Mouse (Mus musculus) thymus, postnatal 14 days (tissue): ENCODE data around the gene Morc1.
A peak's percentile ranks its signal among the peaks of the same experiment; 100 is the strongest.

ENCODE experiments used
- DNase-seq: peaks from one replicate; pipeline ENCODE4 v3.0.0; 2021

The Morc1 gene

DNA sequence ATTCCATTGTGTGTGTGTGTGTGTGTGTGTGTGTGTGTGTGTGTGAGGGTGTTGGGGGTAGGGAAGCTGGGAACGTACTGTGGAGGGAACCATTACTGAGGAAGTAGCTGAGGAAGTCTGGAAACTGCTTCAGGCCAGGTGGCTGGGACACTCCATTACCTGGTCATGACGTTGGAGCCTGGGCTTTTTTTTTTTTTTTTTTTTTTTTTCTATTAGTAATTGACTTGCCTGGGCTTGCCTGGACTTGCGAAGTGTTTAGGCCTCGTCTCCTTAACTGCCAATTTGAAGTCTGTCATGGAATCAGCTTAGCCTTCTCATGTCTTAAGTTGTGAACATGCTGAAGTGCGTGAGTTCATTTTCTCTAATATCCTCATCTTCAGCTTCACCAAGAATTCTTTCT, 198.7 kb downstream of the Morc1 start:
- no peak for DNase-seq

DNA sequence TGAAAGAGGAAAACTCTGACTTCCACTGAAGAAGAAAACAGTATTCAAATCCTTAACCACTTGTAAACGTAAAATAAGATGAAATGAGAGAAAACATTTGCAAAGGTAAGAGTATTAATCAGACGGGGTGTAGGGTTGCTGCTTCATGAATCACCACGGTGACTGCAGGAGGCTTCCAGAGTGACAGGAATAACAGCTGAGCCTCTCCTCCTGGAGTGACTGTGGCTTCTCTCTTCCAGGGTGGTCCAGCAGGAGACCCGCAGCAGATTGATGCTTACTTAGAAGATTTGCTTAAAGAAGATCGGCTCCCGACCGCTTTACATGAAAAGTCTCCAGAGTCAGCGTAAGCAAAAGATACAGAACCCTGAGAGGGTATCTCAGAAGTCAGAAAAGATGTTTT, 199.4 kb downstream of the Morc1 start:
- no peak for DNase-seq

DNA sequence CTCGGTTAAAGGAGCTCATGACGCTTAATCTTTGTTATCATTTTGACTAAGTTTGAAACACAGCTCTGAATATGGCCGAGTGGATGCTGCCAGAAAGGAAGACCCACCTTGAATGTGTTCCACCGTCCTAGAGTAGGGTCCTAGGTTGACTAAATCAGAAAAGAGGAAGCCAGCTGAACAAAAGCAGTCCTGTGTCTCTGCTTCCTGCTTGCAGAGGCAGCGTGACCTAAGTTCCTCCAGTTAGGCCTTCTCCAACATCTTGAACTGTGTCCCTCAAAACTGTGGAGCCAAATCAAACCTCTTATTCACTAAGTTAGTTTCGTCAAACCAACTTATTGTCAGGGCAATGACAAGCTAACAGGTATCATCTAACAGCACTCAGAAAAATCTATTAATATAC, 201.3 kb downstream of the Morc1 start:
- DNase-seq = no peak

DNA sequence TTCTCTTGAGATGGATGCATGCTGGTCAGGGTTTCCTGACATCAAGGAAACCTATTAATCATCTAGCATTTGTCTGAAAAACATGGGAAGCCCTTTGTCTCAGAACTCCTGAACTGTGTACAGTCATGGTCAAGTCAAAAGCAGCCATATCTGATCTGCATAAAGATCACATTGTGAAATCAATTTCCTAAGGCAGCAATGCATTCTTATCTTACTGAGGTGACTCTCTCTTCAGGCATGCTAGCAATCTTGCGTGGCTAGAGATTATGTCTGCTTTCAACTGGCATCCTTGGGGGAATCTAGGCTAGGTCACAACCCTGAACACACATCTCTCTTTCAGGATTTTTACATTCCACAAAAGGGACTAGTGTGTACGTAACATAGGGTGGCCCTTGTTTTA, 215.2 kb downstream of the Morc1 start:
- DNase-seq = no peak

DNA sequence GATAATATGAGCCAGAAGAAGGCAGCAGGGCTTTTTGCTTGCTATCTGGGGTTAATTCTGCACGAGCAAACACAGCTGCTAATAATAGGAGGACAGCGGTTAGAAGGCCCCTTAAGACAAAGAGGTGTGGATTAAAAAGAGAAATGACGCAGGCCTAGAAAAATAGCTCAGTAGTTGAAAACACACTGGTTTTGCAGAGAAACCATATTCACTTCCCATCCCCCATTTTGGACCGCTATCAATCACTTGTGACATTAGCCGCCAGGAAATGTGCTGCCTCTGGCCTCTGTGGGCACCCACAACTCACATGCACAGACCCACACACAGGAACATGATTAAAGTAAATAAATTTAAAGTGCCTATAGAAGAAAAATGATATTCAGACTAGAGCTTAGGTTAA, 240.7 kb downstream of the Morc1 start:
- no peak for DNase-seq

DNA sequence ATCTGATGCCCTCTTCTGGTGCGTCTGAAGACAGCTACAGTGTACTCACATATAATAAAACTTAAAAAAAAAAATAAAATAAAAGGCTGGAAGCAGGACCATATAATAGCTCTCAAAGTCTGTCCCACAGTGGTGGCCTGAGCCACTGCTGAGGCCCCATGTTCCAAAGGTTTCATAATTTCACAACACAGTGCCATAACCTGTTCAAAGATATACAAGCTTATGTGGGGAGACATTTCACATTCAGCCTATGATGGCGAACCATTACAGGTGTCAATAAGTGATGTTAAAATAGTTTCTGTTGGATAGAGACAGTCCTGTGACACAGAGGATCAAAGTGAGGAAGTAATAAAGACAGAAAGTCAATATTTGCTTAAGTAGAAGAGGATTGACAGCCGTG, 241.6 kb downstream of the Morc1 start:
- DNase-seq = no peak

DNA sequence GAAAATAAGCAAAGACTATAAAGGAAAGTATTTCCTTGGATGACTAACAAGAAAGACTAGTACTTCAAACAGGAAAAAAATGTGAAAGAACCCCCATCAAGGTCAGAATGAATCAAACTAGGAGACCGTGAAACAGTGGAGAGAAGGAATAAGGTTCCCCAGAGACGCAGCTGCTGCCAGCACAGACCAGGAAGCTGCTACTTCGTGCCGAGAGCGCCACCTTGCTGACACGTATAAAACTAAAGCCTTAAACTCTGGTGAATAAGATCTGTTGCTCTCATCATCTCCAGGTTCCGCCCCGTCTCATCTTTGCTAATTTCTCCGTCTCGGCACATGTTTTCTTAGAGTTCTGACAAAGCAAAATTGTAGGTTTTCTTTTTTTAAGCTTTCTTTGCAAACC, 244.6 kb downstream of the Morc1 start:
- peak; percentile 88 for DNase-seq

DNA sequence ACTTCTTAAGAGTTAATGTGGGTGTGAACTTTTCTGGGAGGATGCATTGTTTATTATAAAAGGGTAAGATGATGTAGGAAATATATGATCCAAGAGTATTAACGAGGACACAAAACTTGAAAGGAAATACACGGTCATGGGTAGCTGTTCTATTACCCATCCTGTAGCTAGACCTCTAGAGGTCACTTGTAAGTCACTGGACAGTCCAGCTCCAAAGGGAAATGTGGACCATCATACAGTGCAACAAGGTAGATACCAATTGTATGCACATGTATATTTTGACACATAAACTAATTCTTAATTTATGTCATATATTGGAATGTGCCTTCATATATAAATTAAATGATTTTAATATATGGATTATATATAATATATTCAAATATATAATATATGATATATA, 245.2 kb downstream of the Morc1 start:
- DNase-seq = no peak

DNA sequence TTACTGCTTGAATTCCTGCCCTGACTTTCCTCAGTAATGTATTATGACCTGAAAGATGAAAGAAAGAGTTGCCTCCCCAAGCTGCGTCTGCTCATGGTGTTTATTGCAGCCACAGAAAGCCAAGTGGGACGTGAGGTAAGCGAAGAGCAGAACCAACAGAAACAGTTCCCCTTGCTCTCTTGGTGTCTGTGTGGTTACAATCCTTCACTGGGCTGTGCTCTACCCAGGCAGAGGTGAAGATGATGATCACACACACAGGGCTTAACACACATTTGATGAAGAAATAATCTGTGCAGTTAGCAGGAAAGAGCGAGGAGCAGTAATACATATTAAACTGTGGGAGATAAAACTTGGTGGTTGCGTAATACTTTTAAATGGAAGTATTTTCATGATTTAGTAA, 246.3 kb downstream of the Morc1 start:
- no peak for DNase-seq

DNA sequence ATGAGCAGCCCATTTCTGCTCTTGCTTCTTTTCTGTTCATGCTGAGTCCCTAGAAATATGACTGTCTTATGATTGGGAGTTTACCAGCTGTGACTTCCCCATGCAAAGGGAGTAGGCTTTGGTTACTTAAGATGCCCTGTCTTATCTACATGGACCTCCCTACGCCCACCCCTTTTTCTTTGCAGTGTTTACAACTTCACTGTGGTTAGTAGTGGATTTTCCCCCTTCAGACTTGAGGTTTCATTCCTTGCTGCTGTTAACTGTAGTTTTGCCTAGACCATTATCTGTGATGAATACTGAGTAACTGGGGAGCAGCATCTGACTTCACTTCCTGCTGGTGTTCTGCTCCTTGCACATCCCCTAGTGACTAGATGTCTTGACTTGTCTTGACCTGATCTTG, 247.0 kb downstream of the Morc1 start:
- DNase-seq = no peak
